Mouse (Mus musculus): ENCODE data around the gene Rac1.

DNA sequence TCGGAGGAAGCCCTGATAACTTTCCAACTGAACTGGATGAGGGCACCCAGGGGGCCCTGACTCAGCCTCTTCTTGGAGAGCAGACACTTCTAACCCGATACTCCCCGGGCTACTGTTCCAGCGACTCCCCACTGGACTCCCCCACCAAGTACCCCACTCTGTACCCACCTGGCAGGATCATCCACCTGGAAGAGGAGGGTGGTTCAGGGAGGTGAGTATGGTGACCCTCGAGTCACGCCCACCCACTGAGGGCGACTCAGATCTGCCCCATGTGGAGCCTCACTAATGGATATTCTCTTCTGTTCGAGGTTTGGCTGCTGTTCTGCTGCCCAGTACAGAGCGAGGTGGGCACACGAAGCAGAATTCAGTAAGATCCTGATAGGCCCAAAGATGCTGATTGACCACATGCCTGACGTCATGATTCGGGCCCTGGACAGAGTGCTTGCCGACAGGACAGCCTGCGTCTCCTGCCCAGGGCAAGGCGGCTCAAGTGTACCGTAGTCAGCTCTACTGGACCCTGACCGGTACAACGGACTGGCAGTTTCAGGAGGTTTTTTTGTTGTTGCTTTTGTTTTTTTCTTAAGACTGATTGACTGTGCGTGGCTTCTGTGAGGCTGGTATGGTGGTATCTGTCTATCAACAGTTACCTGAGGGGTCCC, 24.8 kb downstream of the Rac1 start:
- TF ChIP-seq MYOD1 (IDR thresholded peaks at IDR 0.05; ENCODE audit: control insufficient read depth in 1 of 3, insufficient read length in 2 of 3, low read depth in 2 of 3) (no peak), TCF12 (IDR thresholded peaks at IDR 0.05; ENCODE audit: insufficient read depth, poor library complexity, severe bottlenecking) (no peak), POLR2A (IDR thresholded peaks at IDR 0.05; ENCODE audit: insufficient read length, low read depth) (no peak), POLR2AphosphoS2 (IDR thresholded peaks at IDR 0.05; ENCODE audit: insufficient read length, low read depth) (peak; percentile 75), CEBPB (IDR thresholded peaks at IDR 0.05; ENCODE audit: insufficient read depth, poor library complexity, severe bottlenecking) (no peak)
